Mouse (Mus musculus): ENCODE results near the gene Nfatc2ip.

- TF ChIP-seq CTCF (IDR thresholded peaks at IDR 0.05; ENCODE audit: extremely low read depth, insufficient read depth, low read length) = no peak
- no peak for TF ChIP-seq POLR2A (IDR thresholded peaks at IDR 0.05; ENCODE audit: extremely low read depth, insufficient read depth, low read length)
Measured at GRCm38 (mm10) chr7:126440134-126440533, 43.6 kb upstream of the Nfatc2ip start.

All from cortical plate, adult 2 months (tissue).